Mouse (Mus musculus): ENCODE measurements around the gene Ccdc122. TPM values are rescaled to one million over a fixed set of nuclear protein-coding genes. Genes with fewer than 3 reads are reported as not detected.
"Not testable (repeated sequence)": the region's sequence is repeated elsewhere in the genome, so short reads cannot be mapped to it uniquely, and the experiment has no call there.

Gene Ccdc122
- total RNA-seq, 2 experiments from 2014 or later, result 0.67 to 1.4 TPM

GRCm38 (mm10) chr14:77100285-77100684, 63.7 kb downstream of the Ccdc122 start:
- no peak for DNase-seq
- intact Hi-C loops (cut with DNase I), result no loop called here

GRCm38 (mm10) chr14:77110622-77111021, 74.0 kb downstream of the Ccdc122 start:
- DNase-seq; intact Hi-C loops (cut with DNase I): not testable (repeated sequence)

- intact Hi-C loops (cut with DNase I), result no loop called here
- DNase-seq, result no peak
These were observed 94.0 kb downstream of the Ccdc122 start for GRCm38 (mm10) chr14:77130612-77131011.

GRCm38 (mm10) chr14:77136936-77137335, 100.4 kb downstream of the Ccdc122 start:
- DNase-seq, result no peak
- intact Hi-C loops (cut with DNase I), result no loop called here

GRCm38 (mm10) chr14:77141324-77142282, 105.0 kb downstream of the Ccdc122 start:
- intact Hi-C loops (cut with DNase I), result loop anchor here (2.0 to 10.0 kb wide), 4 partner anchors 393 to 1146 kb away; no protein-coding TSS in a partner anchor
- peak in 1 of 2 experiments; percentile 62 for DNase-seq

- intact Hi-C loops (cut with DNase I), result loop anchor here (10.0 kb wide), 1 partner anchor 390 kb away; no protein-coding TSS in a partner anchor
- DNase-seq, result no peak
These were observed 108.5 kb downstream of the Ccdc122 start for GRCm38 (mm10) chr14:77145103-77145502.

- no peak for DNase-seq
- intact Hi-C loops (cut with DNase I), result loop anchor here (10.0 kb wide), 1 partner anchor 387 kb away; no protein-coding TSS in a partner anchor
These were observed 111.1 kb downstream of the Ccdc122 start for GRCm38 (mm10) chr14:77147635-77148034.

- DNase-seq, result no peak
- intact Hi-C loops (cut with DNase I), result loop anchor here (10.0 kb wide), 1 partner anchor 334 kb away; no protein-coding TSS in a partner anchor
These were observed 114.0 kb downstream of the Ccdc122 start for GRCm38 (mm10) chr14:77150556-77150955.

- intact Hi-C loops (cut with DNase I), result loop anchor here (10.0 kb wide), 1 partner anchor 333 kb away; no protein-coding TSS in a partner anchor
- DNase-seq, result peak in 1 of 2 experiments; percentile 37
These were observed 114.9 kb downstream of the Ccdc122 start for GRCm38 (mm10) chr14:77151431-77151830.

GRCm38 (mm10) chr14:77156222-77156910, 119.8 kb downstream of the Ccdc122 start, which contains the start of gene Enox1:
Gene Enox1 (plus strand): TSS chr14:77156763.
- intact Hi-C loops (cut with DNase I), result loop anchor here (10.0 kb wide), 1 partner anchor 328 kb away; no protein-coding TSS in a partner anchor
- peak; percentile 37 to 43 for DNase-seq

- intact Hi-C loops (cut with DNase I), result loop anchor here (10.0 kb wide), 1 partner anchor 328 kb away; no protein-coding TSS in a partner anchor
- no peak for DNase-seq
These were observed 120.4 kb downstream of the Ccdc122 start for GRCm38 (mm10) chr14:77156911-77157504.

GRCm38 (mm10) chr14:77157505-77157911, 120.9 kb downstream of the Ccdc122 start:
- DNase-seq, result peak; percentile 46 to 71
- intact Hi-C loops (cut with DNase I), result loop anchor here (10.0 kb wide), 1 partner anchor 327 kb away; no protein-coding TSS in a partner anchor

GRCm38 (mm10) chr14:77159397-77159796, 122.8 kb downstream of the Ccdc122 start:
- no peak for DNase-seq
- intact Hi-C loops (cut with DNase I), result loop anchor here (10.0 kb wide), 1 partner anchor 325 kb away; no protein-coding TSS in a partner anchor

Other genes starting within 250 kb of the Ccdc122 start
- gene Lacc1, start 132 bp downstream of the Ccdc122 start, total RNA-seq (2021), result under 1 TPM; 0.57 to 0.69 TPM
- gene Enox1, start 120.0 kb downstream of the Ccdc122 start, total RNA-seq (2021), result under 1 TPM; 0.57 to 0.89 TPM